Mouse (Mus musculus) heart, embryonic 16.5 days (tissue): ENCODE measurements around the gene Gm49387. TPM values are rescaled to one million over a fixed set of nuclear protein-coding genes. Genes with fewer than 3 reads are reported as not detected.

Experiments
- ATAC-seq: fragments of 200-750 bp; cut with Nextera tagmentation; replicated peaks from 2 replicates; pipeline ENCODE4 v1.8.0; 2017; ENCODE audit warnings: moderate number of reproducible peaks; ENCODE audit not compliant: insufficient read depth, low FRiP score; ENCODE audit errors: extremely low read depth
- H3K27ac ChIP-seq: fragments of 300-500 bp; sonication (generic); 2 replicates; pipeline ENCODE4 v1.5.1; 2014; ENCODE audit warnings: mild to moderate bottlenecking, low read length, control low read depth, moderate library complexity
- H3K27me3 ChIP-seq: fragments of 300-500 bp; sonication (generic); 2 replicates; pipeline ENCODE4 v1.6.1; 2014; ENCODE audit warnings: low read length, mixed read lengths; ENCODE audit not compliant: control insufficient read depth, insufficient read depth
- H3K36me3 ChIP-seq: fragments of 300-500 bp; sonication (generic); 2 replicates; pipeline ENCODE4 v1.6.1; 2014; ENCODE audit not compliant: control insufficient read depth, insufficient read depth
- H3K4me1 ChIP-seq: fragments of 300-500 bp; sonication (generic); 2 replicates; pipeline ENCODE4 v1.6.1; 2014; ENCODE audit warnings: low read length, mixed read lengths; ENCODE audit not compliant: control insufficient read depth, insufficient read depth
- H3K4me2 ChIP-seq: fragments of 300-500 bp; sonication (generic); 2 replicates; pipeline ENCODE4 v1.6.1; 2014; ENCODE audit warnings: low read depth, mild to moderate bottlenecking, control low read depth, low read length
- H3K4me3 ChIP-seq: fragments of 300-500 bp; sonication (generic); 2 replicates; pipeline ENCODE4 v1.5.1; 2014; ENCODE audit warnings: mild to moderate bottlenecking, control low read depth, low read length
- H3K9ac ChIP-seq: fragments of 300-500 bp; sonication (generic); 2 replicates; pipeline ENCODE4 v1.6.1; 2014; ENCODE audit warnings: low read length, control low read depth
- H3K9me3 ChIP-seq: fragments of 300-500 bp; sonication (generic); replicated peaks from 2 replicates; pipeline ENCODE4 v1.6.1; 2016; ENCODE audit warnings: low read length; ENCODE audit not compliant: control insufficient read depth
- WGBS: fragments of 180-500 bp; shearing (Covaris S2); extraction: QIAGEN DNeasy Blood & Tissue Kit; methylation state at CpG from one replicate; pipeline ENCODE4 v1.1.7; 2014; 5-methylcytosine and 5-hydroxymethylcytosine counted together
- polyA plus RNA-seq: library from polyadenylated mRNA; unstranded; fragments of >200 nt; fragmentation: Nextera tagmentation; extraction: Ambion mirVana; gene quantifications from 2 replicates; pipeline ENCODE4 v1.2.1, GENCODE M21; 2015

Gm49387 gene
- polyA plus RNA-seq, 1 experiment from 2014 or later, result 0.87 TPM

DNA sequence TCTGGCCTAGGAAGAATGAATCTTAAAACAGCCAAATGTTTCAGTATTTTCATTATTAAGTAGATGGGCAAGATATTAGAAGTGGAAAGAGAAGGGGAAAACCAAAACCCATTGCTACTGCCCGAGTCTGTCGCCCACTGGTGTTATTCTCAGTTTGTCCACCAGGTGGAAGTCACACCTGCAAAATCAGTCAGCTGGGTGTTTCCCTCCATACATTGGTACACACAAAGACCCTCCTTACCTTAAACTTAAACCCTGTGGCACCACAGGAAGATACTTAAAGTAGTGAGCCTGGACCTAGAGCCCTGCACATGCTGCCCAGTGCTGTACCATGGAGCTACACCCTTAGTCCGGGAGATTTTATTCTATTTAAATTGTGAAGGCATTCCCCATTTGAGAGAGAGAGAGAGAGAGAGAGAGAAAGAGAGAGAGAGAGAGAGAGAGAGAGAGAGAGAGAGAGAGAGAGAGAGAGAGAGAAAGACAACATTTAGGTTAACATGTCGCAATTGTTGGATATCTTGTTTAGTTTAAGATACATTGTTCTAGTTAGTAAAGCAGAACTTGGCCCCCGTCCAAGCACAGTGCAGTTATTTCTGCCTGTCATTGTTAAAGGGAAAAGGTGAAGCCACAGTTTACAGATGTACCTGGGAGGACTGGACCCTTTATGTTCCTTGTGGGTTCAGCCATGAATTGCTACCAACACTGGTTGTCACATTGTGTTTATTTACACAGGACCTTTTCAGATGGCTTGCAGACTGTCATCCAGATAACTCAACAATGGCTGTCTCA lies 16.4 kb upstream of the Gm49387 start:
- no peak overlapping the region for H3K4me2 ChIP-seq
- ATAC-seq, result no peak
- H3K9me3 ChIP-seq, result no peaks in the 10 kb centered on the region
- peaks cover 33% of the 10 kb centered on the region for H3K4me1 ChIP-seq
- H3K4me3 ChIP-seq, result no peak overlapping the region
- no peak overlapping the region for H3K9ac ChIP-seq
- no peaks in the 10 kb centered on the region for H3K27me3 ChIP-seq
- 19% methylated on average over 5 of the region's 5 CpGs for WGBS
- H3K36me3 ChIP-seq, result no peaks in the 10 kb centered on the region
- no peak overlapping the region for H3K27ac ChIP-seq

DNA sequence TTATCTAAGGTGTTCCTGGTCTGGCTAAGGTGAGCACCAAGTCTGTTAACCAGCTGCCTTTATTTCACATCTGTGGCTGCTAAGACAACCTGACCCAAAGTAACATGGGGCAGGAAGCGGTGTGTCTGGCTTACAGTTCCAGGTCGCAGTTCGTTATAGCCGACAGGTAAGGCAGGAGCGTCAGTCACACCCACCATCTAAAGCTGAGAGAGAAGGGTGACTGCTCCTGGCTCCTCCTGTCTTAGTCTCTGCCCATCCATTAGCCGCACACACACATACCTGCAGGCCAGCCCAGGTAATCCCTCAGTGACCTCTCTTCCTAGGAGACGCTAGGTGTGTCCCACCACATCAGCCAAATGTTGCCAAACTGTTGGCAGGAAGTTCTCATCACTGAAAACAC lies 15.7 kb upstream of the Gm49387 start:
- Histone ChIP-seq H3K27me3 (no peaks in the 10 kb centered on the region), H3K4me1 (peaks cover 34% of the 10 kb centered on the region)
- WGBS, result 66% methylated on average over 7 of the region's 7 CpGs

DNA sequence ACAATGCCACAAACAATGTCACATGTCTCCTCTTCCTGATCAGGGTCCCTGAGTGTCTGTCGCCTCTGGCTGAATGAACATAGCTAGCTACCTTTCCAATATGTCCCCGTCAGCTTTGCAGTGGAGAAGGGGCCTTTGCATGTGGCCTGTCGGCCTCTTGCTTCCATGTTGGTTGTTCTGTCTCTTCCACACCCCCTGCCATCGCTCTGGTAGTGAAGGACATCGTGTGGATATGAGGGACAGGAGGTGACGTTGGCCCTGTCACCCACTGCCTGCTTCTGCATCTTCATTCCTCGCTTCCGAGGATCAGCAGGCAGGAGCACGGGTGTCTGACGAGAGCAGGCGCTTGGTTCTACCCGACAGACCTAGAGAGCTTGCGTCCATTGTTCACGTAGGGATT lies 14.7 kb upstream of the Gm49387 start:
- H3K27ac ChIP-seq, result no peak overlapping the region
- H3K4me1 ChIP-seq, result peaks cover 28% of the 10 kb centered on the region
- no peaks in the 10 kb centered on the region for H3K36me3 ChIP-seq
- no peak for ATAC-seq
- H3K9ac ChIP-seq, result no peak overlapping the region
- H3K27me3 ChIP-seq, result no peaks in the 10 kb centered on the region
- H3K4me2 ChIP-seq, result no peak overlapping the region
- H3K9me3 ChIP-seq, result peaks cover under 1% of the 10 kb centered on the region; the same call in 1 of the 2 replicates
- no peak overlapping the region for H3K4me3 ChIP-seq
- WGBS, result 79% methylated on average over 14 of the region's 14 CpGs

More for the DNA sequence above, 15.7 kb upstream of the Gm49387 start:
- Histone ChIP-seq H3K4me2 (no peak overlapping the region), H3K36me3 (no peaks in the 10 kb centered on the region), H3K4me3 (no peak overlapping the region), H3K9me3 (no peaks in the 10 kb centered on the region), H3K9ac (no peak overlapping the region), H3K27ac (no peak overlapping the region)
- ATAC-seq, result no peak

DNA sequence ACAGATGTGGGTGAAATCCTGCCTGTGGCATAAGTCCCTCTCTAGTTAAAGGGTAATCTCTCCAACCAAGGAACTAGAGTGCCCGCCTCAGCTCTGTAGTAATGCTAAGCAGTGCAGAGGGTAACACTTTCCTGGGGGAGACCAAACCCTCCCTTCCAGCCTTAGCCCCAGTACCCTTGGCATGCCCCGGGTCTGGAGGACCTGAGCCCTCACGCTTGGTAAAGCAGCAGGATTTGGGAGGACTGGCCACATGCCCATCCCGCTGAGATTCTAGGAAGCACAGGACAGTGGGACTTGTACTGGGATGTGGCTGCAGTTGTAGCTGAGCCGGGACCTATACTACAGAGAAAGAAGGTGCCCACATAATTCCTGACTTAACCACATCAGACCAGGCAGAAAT lies 14.1 kb upstream of the Gm49387 start:
- H3K27me3 ChIP-seq, result no peaks in the 10 kb centered on the region
- ATAC-seq, result no peak
- no peaks in the 10 kb centered on the region for H3K36me3 ChIP-seq
- H3K9ac ChIP-seq, result no peak overlapping the region
- H3K4me2 ChIP-seq, result no peak overlapping the region
- H3K27ac ChIP-seq, result no peak overlapping the region
- 86% methylated on average over 5 of the region's 5 CpGs for WGBS
- no peak overlapping the region for H3K4me3 ChIP-seq
- H3K4me1 ChIP-seq, result peaks cover 23% of the 10 kb centered on the region
- peaks cover 2% of the 10 kb centered on the region; the same call in 1 of the 2 replicates for H3K9me3 ChIP-seq

DNA sequence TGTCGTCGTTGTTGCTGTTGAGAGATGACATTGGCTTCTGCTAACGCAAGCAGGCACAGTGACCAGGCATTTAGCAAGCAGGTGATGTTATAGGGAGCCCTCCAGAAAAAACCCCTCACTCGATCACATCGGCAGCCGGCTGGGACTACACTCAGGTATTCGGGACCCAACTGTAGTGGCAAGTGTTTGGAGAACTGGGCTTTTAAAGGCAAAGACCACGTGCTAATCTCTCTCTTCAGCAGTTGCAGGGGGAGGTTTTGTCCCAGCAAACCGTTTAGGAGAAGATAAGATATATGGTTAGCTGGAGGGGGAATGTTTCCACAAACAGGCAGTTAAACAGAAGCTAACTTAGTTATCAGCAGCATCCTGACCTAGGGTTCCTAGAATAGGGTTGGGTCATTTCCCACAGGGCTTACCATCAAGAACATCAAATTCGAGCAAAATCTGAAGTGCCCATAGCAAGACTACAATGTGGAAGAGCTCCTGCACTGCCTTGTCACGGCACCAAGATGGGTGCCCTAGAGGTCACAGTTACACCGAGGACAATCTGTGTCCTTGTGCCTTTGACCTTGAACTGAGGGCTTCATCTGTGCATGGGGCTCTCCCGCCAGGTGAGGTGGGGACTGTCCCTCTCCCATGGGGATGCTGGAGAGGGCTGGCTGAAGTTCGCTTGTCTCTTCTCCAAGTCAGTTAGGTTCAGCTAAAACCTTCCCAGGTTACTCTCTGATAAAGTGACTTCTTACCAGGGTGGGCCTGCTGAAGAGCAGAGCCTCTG lies 12.6 kb upstream of the Gm49387 start:
- 50% methylated on average over 14 of the region's 14 CpGs for WGBS
- peaks cover 2% of the 10 kb centered on the region; the same call in 1 of the 2 replicates for H3K9me3 ChIP-seq
- H3K36me3 ChIP-seq, result no peaks in the 10 kb centered on the region
- ATAC-seq, result no peak
- H3K9ac ChIP-seq, result no peak overlapping the region
- H3K4me3 ChIP-seq, result no peak overlapping the region
- H3K27ac ChIP-seq, result no peak overlapping the region
- H3K4me2 ChIP-seq, result no peak overlapping the region
- no peaks in the 10 kb centered on the region for H3K27me3 ChIP-seq
- H3K4me1 ChIP-seq, result peaks cover 12% of the 10 kb centered on the region

DNA sequence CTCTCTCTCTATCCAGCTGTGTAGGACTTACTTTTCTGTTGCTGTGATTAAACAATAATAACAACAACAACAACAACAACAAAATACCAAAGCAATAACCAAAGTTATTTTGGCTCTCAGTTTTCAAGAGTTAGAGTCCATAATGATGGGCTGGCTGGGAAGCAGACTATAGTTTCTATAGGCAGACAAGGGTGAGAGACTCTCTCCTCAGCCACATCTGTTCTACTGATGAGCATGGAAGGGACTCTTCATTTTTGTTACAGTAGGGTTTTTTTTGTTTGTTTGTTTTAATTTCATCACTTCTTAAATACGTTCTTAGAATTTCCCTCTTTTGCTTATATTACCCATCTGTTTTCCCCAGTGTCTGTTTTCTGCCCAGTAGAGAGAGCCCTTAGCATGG lies 11.9 kb upstream of the Gm49387 start:
- no peaks in the 10 kb centered on the region for H3K36me3 ChIP-seq
- WGBS, result 96% methylated on average over 1 of the region's 1 CpGs
- H3K4me3 ChIP-seq, result no peak overlapping the region
- no peak overlapping the region for H3K27ac ChIP-seq
- H3K4me2 ChIP-seq, result no peak overlapping the region
- ATAC-seq, result no peak
- H3K9me3 ChIP-seq, result peaks cover 2% of the 10 kb centered on the region; the same call in 1 of the 2 replicates
- H3K4me1 ChIP-seq, result peaks cover 11% of the 10 kb centered on the region
- no peak overlapping the region for H3K9ac ChIP-seq
- no peaks in the 10 kb centered on the region for H3K27me3 ChIP-seq

DNA sequence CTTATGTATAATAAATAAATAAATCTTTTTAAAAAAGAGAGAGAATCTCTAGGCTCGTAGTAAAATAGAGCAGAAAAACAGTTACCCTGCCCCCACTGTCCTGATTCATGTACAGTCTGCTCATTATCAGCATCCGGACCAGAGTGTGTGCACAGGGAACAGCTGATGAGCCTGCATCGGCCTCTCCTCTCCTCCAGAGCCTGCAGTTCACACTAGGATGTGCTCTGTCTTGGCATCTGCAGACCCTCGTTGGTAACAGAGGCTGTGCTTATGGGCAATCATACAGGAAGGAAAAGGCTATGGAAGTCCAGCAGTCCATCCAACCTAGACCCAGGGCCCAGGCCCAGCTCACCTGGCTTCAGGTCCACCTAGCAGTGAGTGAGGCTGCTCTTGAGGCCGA lies 11.4 kb upstream of the Gm49387 start:
- Histone ChIP-seq H3K4me3 (no peak overlapping the region), H3K27ac (no peak overlapping the region), H3K36me3 (no peaks in the 10 kb centered on the region), H3K4me2 (no peak overlapping the region), H3K4me1 (peaks cover 7% of the 10 kb centered on the region), H3K9me3 (peaks cover 2% of the 10 kb centered on the region; the same call in 1 of the 2 replicates), H3K9ac (no peak overlapping the region), H3K27me3 (no peaks in the 10 kb centered on the region)
- 41% methylated on average over 5 of the region's 5 CpGs for WGBS
- no peak for ATAC-seq

DNA sequence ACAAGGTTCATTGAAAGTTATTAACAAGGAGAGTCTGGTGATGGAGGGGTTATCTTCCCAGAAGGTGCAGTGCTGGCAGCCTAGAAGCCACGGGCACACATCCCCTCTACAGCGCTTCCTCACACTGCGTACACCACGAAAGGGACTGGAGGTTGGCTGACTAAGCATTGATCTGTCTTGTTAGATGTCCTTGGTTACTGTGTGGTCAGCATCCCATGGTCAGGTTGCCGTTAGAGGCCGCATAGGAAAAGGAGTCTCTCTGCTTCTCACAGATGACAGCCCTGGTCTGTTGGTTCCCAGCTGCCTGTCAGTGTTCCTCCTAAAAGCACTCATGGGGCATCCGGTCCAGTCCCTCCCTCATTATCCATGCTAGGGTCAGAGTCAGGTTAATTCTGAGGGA lies 10.5 kb upstream of the Gm49387 start:
- H3K27me3 ChIP-seq, result no peaks in the 10 kb centered on the region
- H3K36me3 ChIP-seq, result no peaks in the 10 kb centered on the region
- no peak overlapping the region for H3K4me3 ChIP-seq
- H3K4me1 ChIP-seq, result peaks cover 7% of the 10 kb centered on the region
- peaks cover 2% of the 10 kb centered on the region; the same call in 1 of the 2 replicates for H3K9me3 ChIP-seq
- 56% methylated on average over 7 of the region's 7 CpGs for WGBS
- H3K27ac ChIP-seq, result no peak overlapping the region
- no peak overlapping the region for H3K4me2 ChIP-seq
- ATAC-seq, result no peak
- H3K9ac ChIP-seq, result no peak overlapping the region

DNA sequence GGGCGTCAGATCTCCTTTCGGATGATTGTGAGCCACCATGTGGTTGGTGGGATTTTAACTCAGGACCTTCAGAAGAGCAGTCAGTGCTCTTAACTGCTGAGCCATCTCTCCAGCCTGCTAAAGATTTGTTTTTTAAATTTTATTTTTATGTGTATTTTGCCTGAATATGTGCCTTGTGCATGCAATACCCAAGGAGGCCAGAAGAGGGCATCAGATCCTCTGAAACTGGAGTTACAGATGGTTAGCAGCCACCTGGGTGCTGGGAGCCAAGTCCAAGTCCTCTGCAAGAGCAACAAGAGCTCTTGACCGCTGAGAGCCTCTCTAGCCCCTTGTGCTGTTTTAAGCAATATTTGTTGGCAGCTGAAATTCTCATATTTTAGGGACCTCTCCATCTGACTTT lies 9.7 kb upstream of the Gm49387 start:
- WGBS, result over 99% methylated on average over 3 of the region's 3 CpGs
- Histone ChIP-seq H3K27ac (no peak overlapping the region), H3K36me3 (no peaks in the 10 kb centered on the region), H3K9ac (no peak overlapping the region), H3K27me3 (no peaks in the 10 kb centered on the region), H3K4me2 (no peak overlapping the region), H3K4me1 (peaks cover 7% of the 10 kb centered on the region), H3K9me3 (peaks cover 2% of the 10 kb centered on the region; the same call in 1 of the 2 replicates), H3K4me3 (no peak overlapping the region)
- ATAC-seq, result no peak
